Mouse (Mus musculus) granulocyte monocyte progenitor cell, adult 5-6 weeks (primary cell): ENCODE results near the gene Rdx. TPM values are rescaled to one million over a fixed set of nuclear protein-coding genes. Genes with fewer than 3 reads are reported as not detected.

ENCODE experiments used
- ATAC-seq: replicated peaks from 2 replicates; pipeline ENCODE4 v1.8.0; 2016; ENCODE audit warnings: mild to moderate bottlenecking, moderate TSS enrichment, inconsistent platforms; ENCODE audit not compliant: poor library complexity, severe bottlenecking
- total RNA-seq, 2 experiments: library from RNA; stranded (forward) in 1 of 2; stranded (reverse) in 1 of 2; fragments of 200-712, 200-1000 nt in 1 of 2; fragments of >200 nt in 1 of 2; fragmentation: Nextera tagmentation in 1 of 2; gene quantifications; 2 replicates each; pipeline ENCODE4 v1.2.3; 2014 to 2017

Gene Rdx
- total RNA-seq, 2 experiments from 2014 or later = 76.5 to 178 TPM

GRCm38 (mm10) chr9:52103448-52104224 lies 56.7 kb downstream of the Rdx start:
- ATAC-seq = no peak

- ATAC-seq = no peak
Measured at GRCm38 (mm10) chr9:52104225-52104615, 57.2 kb downstream of the Rdx start.

- no peak for ATAC-seq
Measured at GRCm38 (mm10) chr9:52105423-52105822, 58.5 kb downstream of the Rdx start.

- no peak for ATAC-seq
Measured at GRCm38 (mm10) chr9:52107161-52107560, 60.2 kb downstream of the Rdx start.

GRCm38 (mm10) chr9:52110738-52111137 lies 63.8 kb downstream of the Rdx start:
- ATAC-seq = no peak

DNA sequence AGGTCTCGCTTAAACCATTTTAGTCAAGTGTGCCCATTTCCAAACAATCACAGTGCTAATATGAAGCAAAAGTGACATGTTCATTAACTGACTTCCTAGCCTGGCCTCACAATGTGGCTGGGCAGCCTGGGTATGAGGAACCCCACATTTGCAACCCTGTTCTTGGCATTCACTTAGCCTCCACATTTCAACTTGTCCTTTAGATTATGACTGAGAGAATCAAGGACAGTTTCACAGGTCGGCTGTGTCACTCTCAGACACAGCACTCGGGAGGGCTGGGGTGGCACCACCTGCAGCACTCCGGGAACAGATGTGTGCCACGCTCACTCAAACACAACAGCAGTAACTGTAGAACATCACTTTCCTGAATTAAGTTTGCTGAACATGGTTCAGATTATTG lies 66.1 kb downstream of the Rdx start:
- no peak for ATAC-seq

DNA sequence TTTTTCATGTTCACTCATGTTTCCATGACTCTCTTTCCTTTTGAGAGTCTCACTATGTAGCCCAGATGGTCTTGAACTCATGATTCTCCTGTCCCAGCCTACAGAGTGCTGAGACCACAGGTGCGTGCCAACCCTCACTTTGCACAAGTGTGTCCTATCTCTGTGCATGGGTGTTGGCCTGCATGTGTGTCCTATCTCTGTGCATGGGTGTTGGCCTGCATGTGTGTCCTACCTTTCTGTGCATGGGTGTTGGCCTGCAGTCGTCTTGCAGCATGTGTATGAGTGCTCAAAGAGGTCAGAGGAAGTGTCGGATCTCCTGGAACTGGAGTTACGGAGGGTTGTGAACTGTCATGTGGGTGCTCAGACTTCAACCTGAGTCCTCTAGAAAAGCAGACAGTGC lies 72.2 kb downstream of the Rdx start:
- no peak for ATAC-seq

DNA sequence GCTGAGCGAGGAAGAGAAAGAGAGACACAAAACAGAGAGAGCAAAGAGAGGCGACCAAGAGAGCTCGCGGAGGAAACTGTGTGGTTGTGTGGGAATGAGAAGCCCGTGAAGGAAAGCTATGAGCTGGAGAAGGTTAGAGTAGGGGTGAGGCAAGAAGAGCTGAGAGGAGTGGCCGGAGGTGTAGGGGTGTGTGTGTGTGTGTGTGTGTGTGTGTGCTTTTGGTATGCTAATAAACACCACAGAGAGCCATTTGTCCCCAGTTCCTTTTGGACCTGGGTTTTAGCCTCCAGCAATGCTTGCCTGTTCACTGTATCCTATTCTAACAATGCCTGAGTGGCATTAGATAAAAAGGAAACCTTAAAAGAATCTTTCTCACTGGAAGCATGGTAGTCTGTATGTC lies 78.3 kb downstream of the Rdx start:
- ATAC-seq = no peak

- ATAC-seq = no peak
Measured at GRCm38 (mm10) chr9:52130348-52130747, 83.4 kb downstream of the Rdx start.

DNA sequence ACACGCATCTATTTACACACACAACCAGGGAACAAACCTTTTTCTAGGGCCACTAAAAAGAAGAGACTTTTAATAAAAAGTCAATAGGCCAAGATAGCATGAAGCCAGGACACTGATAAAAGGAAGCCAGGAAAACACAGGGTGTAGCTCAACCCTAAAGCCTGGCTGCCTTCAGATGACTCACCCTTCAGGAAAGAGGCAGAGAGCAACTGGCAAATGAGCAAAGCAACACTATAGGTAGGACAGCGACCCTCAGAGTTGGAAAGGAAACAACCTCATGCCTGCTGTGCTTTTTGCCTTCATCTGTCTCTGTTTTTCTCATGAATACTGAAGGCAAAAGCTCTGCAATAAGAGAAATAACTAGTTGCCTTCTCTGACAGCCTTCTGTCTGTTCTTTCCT lies 85.8 kb downstream of the Rdx start:
- no peak for ATAC-seq

Other genes starting within 250 kb of the Rdx start
- 17.2 and 25.1 TPM in 2 replicates for gene Fdx1, start 83.6 kb upstream of the Rdx start, total RNA-seq (2014; fragmentation: Nextera tagmentation)
- 10.9 and 11.7 TPM in 2 replicates for gene Fdx1, start 83.6 kb upstream of the Rdx start, total RNA-seq (2017)
- gene Zc3h12c, start 121.4 kb downstream of the Rdx start, total RNA-seq (2014; fragmentation: Nextera tagmentation) = 4.8 and 8.8 TPM in 2 replicates
- gene Zc3h12c, start 121.4 kb downstream of the Rdx start, total RNA-seq (2017) = 4.5 and 6.1 TPM in 2 replicates